Mouse (Mus musculus) urinary bladder, postnatal 4 days (tissue): ENCODE results near the gene Tctex1d4.

ENCODE experiments used
- DNase-seq, 2 experiments: peaks; one replicate each; pipeline ENCODE4 v3.0.0; 2021 to 2022; ENCODE audit warnings: low spot score in 2 of 2

Gene Tctex1d4

DNA sequence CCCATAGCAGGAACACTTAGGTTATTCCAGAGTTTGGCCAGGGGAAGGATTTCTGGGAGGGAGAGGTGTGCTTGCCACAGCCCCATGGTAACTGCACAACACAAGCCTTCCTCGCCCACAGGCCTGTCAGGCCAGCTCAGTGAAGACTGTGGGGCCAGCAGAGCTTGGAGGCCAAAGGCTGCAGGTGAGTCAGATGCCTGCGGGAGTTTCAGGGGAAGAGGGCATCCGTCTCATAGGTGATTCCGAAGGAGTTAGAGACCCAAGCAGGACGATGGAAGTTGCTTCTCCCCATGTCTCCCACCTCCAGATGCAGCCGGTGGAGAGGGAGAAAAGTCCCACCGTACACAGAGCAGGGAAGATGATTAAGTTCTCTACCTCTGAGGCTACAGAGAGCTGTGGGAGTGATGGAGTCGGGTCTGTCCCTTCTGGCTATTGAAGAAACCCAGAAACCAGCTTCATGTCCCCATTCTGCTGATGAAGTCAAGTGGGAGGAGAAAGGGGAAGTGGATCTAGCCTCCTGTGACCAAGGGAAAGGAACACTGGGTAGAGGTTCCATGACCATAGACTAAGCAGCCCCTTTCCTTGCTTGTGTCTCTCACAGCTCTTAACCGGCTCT lies at the start of gene Tctex1d4:
Gene Tctex1d4, plus strand, starts transcription at position 120 of the 616 bp plus-strand sequence.
- no peak for DNase-seq

GRCm38 (mm10) chr4:117087948-117088640 lies 38.5 kb upstream of the Tctex1d4 start:
- DNase-seq, result no peak

DNA sequence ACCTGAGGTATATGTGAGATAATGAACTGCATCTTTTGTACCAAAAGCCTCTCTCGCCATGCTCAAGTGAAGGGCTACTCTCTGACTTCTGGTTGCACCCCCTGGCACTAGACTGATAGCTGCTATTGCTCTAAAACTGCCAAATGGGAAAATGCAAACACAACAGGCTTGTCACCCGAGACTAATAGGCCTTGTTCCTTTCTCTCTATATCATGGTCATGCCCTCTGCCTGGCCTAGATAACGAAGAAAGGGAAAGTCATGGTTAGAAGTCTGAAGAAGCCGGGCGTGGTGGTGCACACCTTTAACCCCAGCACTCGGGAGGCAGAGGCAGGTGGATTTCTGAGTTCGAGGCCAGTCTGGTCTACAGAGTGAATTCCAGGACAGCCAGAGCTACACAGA lies 36.0 kb upstream of the Tctex1d4 start:
- DNase-seq, result no peak

DNA sequence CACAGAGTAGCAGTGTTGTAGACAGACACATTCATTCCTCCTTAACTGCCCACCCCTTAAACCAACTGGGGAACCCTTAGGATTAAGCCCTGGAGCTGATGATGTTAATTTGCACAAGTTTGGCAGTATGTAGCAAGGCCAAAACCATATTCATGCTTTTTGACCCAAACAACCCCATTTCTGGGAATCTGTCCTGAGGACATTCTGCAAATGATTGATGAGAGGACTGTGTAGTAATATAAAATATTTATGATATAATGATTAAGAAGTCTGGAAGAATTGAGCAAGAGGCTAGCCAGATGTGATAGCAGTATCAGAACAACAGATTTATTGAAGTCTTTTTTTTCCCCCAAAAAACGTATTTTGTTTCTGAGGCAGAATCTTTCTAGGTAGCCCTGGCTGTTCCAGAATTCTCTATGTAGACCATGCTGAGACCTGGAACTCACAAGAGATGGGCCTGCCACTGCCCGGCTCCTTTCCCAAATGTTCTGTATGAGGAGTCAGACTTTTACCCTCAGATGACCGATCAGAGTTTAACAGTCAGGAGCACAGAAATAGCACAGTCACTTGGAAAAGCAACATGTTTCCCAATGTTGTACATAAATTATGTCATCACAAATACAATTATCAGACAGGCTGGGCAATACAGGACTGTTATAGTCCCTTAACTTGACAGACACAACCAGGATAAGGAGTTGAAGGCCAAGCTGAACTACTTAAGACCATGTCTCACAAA lies 31.8 kb upstream of the Tctex1d4 start:
- no peak for DNase-seq

DNA sequence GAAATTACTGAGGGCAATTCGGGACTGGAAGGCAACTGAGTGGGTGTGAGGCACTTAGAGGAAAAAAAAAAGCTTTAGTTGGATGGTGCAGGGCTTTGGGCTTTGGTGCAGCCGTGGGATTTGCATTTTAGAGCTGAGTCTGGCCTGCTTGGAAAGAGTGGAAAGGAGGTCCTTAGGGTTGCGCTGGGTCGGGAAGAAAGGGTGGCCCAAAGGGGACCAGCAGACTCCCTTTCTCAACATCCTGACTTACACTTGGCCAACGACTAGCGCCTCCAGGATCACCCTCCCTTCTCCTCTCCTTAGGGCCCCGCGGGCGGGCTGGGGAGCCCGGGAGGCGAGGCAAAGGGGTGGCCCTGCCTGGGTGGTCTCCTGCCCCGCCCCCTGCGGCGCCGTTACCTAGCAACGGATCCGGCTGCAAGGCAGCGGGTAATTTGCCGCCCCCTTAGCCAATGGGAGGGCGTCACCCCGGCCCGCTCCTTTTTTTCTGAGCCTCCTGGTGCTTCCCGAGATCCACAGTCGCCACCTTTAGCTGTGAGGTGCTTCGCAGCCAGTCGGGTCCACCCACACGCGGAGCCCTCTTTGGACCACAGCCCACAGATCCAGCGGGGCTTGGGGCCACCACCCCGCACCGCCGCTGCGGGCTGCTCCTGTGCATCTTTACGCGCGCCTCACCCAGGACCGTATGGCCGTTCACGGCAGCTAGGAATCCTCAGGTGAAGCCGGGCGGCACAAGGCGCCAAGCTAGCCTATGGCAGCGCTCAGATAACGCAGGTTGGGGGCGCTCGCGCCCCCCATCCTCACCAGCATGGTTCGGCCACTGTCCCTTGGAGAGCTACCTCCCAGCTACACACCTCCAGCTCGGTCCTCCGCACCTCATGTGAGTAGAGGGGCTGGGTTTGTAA lies 30.8 kb upstream of the Tctex1d4 start, which contains the start of gene Ptch2:
Gene Ptch2, plus strand, starts transcription at position 525 of the 902 bp plus-strand sequence.
- DNase-seq, result peak; percentile 86 to 90

GRCm38 (mm10) chr4:117096666-117097065 lies 29.9 kb upstream of the Tctex1d4 start:
- DNase-seq, result no peak

DNA sequence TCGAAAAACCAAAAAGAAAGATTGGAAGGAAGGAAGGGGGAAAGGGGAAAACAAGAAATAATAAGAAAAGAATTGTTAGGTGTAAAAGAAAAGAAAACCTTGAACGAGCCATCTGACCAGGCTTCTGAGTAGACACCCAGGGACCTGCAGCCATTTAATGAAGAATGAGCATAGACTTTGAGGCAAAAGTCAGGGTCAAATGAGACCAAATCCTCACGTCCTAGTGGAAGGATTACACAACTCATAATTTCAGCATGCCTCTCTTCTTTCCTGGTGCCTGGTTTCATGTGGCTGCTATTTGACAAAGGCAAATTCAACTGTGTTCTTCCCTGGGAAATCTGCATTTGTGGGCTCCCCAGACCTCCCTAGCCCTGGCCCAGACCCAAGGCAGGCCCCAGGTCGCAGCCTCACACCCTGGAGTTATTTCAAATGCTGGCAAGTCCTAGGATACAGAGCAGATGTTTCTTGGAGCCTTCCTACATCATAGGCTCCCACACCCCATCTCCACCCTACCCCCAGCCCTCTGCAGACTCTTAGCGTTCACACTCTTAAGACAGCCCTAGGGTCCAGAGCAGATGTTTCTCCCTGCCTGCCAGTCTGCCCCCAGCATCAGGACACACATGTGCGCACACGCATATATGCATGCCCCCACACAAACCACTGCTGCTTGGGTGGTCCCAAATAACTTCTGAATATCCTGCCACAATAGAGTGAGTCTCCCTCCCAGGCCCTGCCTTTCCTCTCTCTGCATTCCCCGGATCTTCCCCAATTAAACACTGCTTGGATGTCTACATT lies 28.4 kb upstream of the Tctex1d4 start:
- no peak for DNase-seq

DNA sequence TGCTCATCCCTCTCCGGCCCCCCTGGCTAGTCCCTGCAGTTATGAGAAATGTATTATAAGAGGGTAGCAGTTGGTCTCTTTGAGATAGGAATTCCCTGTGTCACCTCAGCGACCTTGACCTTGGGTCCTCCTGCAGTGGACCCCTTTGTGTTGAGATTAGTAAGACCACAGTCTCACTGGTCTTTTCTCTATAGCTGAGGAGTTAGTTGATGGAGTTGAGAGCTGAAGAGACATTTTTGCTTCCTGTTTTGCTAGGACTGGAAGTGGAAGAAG lies 27.9 kb upstream of the Tctex1d4 start:
- DNase-seq, result no peak

DNA sequence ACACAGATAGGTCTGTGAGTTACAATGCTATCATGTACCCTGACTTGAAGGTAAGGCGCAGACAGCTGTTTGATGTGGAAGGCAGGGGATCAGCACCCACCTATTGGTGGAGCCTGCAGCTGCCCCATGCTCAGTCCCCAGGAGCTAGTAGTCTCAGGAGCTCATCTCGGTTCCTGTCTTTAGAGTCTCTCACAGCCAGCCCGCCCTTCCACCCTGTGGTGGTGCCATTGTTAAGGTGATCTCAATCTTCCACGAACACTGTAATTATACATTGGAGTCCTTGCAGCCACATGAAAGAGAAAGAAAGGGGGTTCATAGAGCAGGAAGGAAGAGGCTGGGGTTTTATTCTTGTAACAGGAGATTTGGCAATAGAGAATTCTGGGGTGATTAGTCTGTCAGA lies 26.6 kb upstream of the Tctex1d4 start:
- DNase-seq, result no peak

DNA sequence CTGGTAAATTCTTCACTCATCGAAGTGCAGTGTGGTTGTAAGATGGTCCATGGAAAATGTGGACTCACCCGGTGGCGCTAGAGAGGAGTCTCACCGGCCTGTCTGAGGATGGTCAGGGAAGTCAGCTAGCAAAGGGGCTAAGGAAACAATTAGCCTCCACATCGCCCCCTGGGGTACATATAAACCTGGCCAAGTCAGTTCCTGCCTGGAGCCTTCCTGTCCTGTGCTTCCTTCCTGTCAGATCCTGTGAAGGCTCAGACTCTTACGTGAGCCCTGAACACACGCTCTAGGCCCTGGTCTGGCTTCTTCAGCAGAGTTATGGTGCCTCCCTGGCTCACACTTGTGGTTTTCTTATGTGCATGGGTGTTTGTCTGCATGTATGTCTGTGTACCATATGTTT lies 25.4 kb upstream of the Tctex1d4 start:
- no peak for DNase-seq

GRCm38 (mm10) chr4:117104672-117105071 lies 21.9 kb upstream of the Tctex1d4 start:
- no peak for DNase-seq

DNA sequence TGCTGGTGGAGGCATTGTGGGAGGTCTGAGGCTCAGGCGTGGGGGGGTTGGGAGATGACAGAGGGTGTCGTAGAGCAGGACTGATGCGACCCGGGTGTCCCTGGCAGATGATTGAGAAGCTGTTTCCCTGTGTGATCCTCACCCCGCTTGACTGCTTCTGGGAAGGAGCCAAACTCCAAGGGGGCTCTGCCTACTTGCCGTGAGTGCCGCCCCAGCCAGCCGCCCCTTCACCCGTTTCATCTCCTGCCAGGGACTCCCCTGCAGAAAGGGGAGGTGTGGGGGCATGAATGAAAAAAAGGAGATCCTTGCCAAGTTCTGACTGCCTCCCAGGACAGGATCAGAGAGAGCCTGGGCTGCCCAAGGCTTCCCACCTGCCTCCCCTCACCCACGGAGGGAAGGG lies 21.5 kb upstream of the Tctex1d4 start:
- DNase-seq, result no peak

GRCm38 (mm10) chr4:117107813-117108523 lies 18.6 kb upstream of the Tctex1d4 start:
- DNase-seq, result no peak

GRCm38 (mm10) chr4:117108524-117108849 lies 18.1 kb upstream of the Tctex1d4 start:
- no peak for DNase-seq

- no peak for DNase-seq
Measured at GRCm38 (mm10) chr4:117109330-117109729, 17.3 kb upstream of the Tctex1d4 start.

DNA sequence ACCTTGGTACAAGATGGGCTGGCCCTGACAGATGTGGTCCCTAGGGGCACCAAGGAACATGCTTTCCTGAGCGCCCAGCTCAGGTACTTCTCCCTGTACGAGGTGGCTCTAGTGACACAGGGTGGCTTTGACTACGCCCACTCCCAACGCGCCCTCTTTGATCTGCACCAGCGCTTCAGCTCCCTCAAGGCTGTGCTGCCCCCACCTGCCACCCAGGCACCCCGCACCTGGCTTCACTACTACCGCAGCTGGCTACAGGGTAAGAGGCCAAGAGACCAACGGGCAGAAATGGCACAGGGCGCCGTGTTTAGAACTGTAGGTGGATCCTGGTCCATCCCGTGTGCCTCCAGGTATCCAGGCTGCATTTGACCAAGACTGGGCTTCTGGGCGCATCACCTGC lies 16.3 kb upstream of the Tctex1d4 start:
- DNase-seq, result no peak

DNA sequence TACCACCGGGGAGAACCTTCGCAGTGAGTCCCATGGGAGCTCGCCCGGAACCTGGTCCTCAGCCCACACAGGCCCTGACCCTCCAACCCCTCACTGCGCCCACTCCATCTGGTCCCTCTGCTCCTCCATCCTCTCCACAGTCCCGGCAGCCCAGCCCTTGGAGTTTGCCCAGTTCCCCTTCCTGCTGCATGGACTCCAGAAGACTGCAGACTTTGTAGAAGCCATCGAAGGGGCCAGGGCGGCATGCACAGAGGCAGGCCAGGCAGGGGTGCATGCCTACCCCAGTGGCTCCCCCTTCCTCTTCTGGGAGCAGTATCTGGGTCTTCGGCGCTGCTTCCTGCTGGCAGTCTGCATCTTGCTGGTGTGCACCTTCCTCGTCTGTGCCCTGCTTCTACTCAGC lies 15.6 kb upstream of the Tctex1d4 start:
- no peak for DNase-seq

DNA sequence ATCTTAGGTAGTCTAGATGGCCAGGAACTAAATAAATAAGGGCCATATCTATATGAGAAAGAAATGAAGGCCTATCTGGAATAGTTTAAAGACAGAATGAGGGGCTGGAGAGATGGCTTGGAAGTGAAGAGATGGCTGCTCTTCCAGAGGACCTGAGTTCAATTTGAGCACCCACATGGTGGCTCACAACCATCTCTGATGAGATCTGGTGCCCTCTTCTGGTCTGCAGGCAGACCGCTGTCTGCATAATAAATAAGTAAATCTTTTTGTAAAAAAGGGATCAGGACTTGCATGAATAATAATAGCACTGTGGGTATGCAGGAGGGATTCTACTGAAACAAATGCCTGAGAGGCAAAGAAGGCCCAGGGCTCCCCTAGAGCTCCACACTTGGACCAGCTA lies 13.4 kb upstream of the Tctex1d4 start:
- no peak for DNase-seq

DNA sequence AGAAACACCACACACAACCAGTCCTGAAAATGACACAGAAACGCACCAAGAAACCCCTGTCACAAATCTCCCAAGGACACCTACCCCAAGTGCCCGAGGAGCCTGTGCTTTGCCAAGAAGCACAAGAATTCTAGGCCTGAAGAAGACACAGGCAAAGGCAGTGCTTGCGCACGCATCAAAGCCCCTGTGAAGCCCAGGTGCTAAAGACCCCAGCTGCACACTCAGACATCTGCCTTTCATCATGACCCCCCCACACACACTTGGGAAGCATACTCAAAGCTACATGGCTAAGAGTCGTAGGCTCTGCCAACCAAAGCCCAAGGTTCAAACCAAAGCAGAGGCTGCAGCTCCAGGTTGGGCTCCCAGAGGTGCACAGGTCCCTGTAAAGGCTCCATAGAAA lies 11.0 kb upstream of the Tctex1d4 start:
- no peak for DNase-seq

- DNase-seq, result no peak
Measured at GRCm38 (mm10) chr4:117117931-117118330, 8.7 kb upstream of the Tctex1d4 start.

GRCm38 (mm10) chr4:117119636-117120035 lies 7.0 kb upstream of the Tctex1d4 start:
- no peak for DNase-seq
